Mouse (Mus musculus): ENCODE results near the gene Dact3. TPM values are rescaled to one million over a fixed set of nuclear protein-coding genes. Genes with fewer than 3 reads are reported as not detected.

Gene Dact3
- total RNA-seq, 1 experiment, result 4.5 TPM

DNA sequence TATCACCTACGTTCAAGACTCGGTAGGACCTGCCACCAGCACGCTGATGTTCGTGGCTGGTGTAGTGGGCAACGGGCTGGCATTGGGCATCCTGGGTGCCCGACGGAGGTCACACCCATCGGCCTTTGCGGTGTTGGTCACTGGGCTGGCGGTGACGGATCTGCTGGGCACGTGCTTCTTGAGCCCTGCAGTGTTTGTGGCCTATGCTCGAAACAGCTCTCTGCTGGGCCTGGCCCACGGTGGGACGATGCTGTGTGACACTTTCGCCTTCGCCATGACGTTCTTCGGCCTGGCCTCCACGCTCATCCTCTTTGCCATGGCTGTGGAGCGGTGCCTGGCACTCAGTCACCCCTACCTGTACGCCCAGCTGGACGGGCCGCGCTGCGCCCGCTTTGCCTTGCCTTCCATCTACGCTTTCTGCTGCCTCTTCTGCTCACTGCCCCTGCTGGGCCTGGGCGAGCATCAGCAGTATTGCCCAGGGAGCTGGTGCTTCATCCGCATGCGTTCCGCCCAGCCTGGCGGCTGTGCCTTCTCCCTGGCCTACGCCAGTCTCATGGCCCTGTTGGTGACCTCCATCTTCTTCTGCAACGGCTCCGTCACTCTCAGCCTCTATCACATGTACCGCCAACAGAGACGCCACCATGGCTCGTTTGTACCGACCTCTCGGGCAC lies 31.9 kb downstream of the Dact3 start:
- H3K9ac ChIP-seq (ENCODE audit: insufficient read depth, low read depth, low read length, poor library complexity, severe bottlenecking), result peak overlapping the region; percentile 39; the same call in 1 of the 2 replicates
- no peak for DNase-seq (ENCODE audit: low read depth, low spot score)
- no peaks in the 10 kb centered on the region for H3K36me3 ChIP-seq (ENCODE audit: control insufficient read depth, insufficient read depth, low read length, poor library complexity, severe bottlenecking)
- no peak overlapping the region for H3K27ac ChIP-seq (ENCODE audit: insufficient read depth, low read depth, low read length, poor library complexity, severe bottlenecking)
- H3K4me3 ChIP-seq (ENCODE audit: insufficient read depth in 1 of 2, low read depth in 1 of 2, low read length in 2 of 2, poor library complexity in 1 of 2, severe bottlenecking in 1 of 2), result peak overlapping the region; percentile 36 to 56; a peak in 2 of 4 replicates
- in situ Hi-C loops (cut with MboI; ENCODE audit: low sequenced_read_pairs in 2 of 2, unreplicated experiment in 2 of 2), result loop anchor here in 1 of 2 experiments (25.0 kb wide), 1 partner anchor 95 kb away; the partner anchor contains the start of genes Fkrp and Strn4
- H3K9me3 ChIP-seq (ENCODE audit: control insufficient read depth, insufficient read depth, low read depth, low read length), result no peaks in the 10 kb centered on the region
- peaks cover 0 to 23% of the 10 kb centered on the region in 2 experiments; a peak in 1 of 4 replicates for H3K4me1 ChIP-seq (ENCODE audit: control insufficient read depth in 2 of 2, insufficient read depth in 2 of 2, low read length in 2 of 2, poor library complexity in 1 of 2)
- TF ChIP-seq ZNF384 (IDR thresholded peaks at IDR 0.05; ENCODE audit: low read depth, low read length) (no peak), ZC3H11A (IDR thresholded peaks at IDR 0.05; ENCODE audit: borderline replicate concordance, low read depth, low read length) (no peak), CHD2 (IDR thresholded peaks at IDR 0.05; ENCODE audit: low read depth, low read length) (no peak), MAFK (IDR thresholded peaks at IDR 0.05; ENCODE audit: insufficient read depth, low read depth, low read length) (no peak), HCFC1 (IDR thresholded peaks at IDR 0.05; ENCODE audit: borderline replicate concordance, insufficient read depth, low read length) (no peak)

GRCm38 (mm10) chr7:16907842-16908241 lies 32.7 kb downstream of the Dact3 start:
- Histone ChIP-seq H3K36me3 (ENCODE audit: control insufficient read depth, insufficient read depth, low read length, poor library complexity, severe bottlenecking) (no peaks in the 10 kb centered on the region), H3K4me3 (ENCODE audit: insufficient read depth in 1 of 2, low read depth in 1 of 2, low read length in 2 of 2, poor library complexity in 1 of 2, severe bottlenecking in 1 of 2) (no peak overlapping the region), H3K27ac (ENCODE audit: insufficient read depth, low read depth, low read length, poor library complexity, severe bottlenecking) (no peak overlapping the region), H3K9me3 (ENCODE audit: control insufficient read depth, insufficient read depth, low read depth, low read length) (no peaks in the 10 kb centered on the region), H3K9ac (ENCODE audit: insufficient read depth, low read depth, low read length, poor library complexity, severe bottlenecking) (no peak overlapping the region), H3K4me1 (ENCODE audit: control insufficient read depth in 2 of 2, insufficient read depth in 2 of 2, low read length in 2 of 2, poor library complexity in 1 of 2) (peaks cover 0 to 21% of the 10 kb centered on the region in 2 experiments; a peak in 1 of 4 replicates)
- in situ Hi-C loops (cut with MboI; ENCODE audit: low sequenced_read_pairs in 2 of 2, unreplicated experiment in 2 of 2), result loop anchor here in 1 of 2 experiments (25.0 kb wide), 1 partner anchor 96 kb away; the partner anchor contains the start of genes Fkrp and Strn4
- DNase-seq (ENCODE audit: low read depth, low spot score), result no peak
- no peak for TF ChIP-seq ZNF384 (IDR thresholded peaks at IDR 0.05; ENCODE audit: low read depth, low read length)

DNA sequence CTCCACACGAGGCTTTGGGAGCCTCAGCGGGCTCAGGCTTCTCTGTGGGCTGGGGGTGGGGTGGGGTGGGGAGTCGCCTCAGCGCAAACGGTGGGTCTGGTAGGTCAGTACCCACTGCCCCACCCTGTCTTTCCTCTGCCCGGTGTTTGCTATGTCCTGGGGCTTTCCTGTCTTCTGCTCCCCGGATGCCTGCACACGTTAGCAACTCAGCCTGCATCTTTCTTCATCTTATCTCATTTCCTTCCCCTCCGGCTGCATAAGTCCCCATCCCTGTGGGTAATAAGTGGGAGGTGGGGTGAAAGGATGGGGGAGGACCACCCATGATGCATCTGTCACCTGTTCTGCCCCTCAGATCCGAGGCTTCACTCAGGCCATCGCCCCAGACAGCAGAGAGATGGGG lies 33.2 kb downstream of the Dact3 start:
- Histone ChIP-seq H3K36me3 (ENCODE audit: control insufficient read depth, insufficient read depth, low read length, poor library complexity, severe bottlenecking) (no peaks in the 10 kb centered on the region), H3K9me3 (ENCODE audit: control insufficient read depth, insufficient read depth, low read depth, low read length) (no peaks in the 10 kb centered on the region), H3K27ac (ENCODE audit: insufficient read depth, low read depth, low read length, poor library complexity, severe bottlenecking) (no peak overlapping the region), H3K4me1 (ENCODE audit: control insufficient read depth in 2 of 2, insufficient read depth in 2 of 2, low read length in 2 of 2, poor library complexity in 1 of 2) (peaks cover 0 to 21% of the 10 kb centered on the region in 2 experiments; a peak in 1 of 4 replicates), H3K9ac (ENCODE audit: insufficient read depth, low read depth, low read length, poor library complexity, severe bottlenecking) (no peak overlapping the region), H3K4me3 (ENCODE audit: insufficient read depth in 1 of 2, low read depth in 1 of 2, low read length in 2 of 2, poor library complexity in 1 of 2, severe bottlenecking in 1 of 2) (no peak overlapping the region)
- in situ Hi-C loops (cut with MboI; ENCODE audit: low sequenced_read_pairs in 2 of 2, unreplicated experiment in 2 of 2), result loop anchor here in 1 of 2 experiments (25.0 kb wide), 1 partner anchor 96 kb away; the partner anchor contains the start of genes Fkrp and Strn4
- TF ChIP-seq CHD2 (IDR thresholded peaks at IDR 0.05; ENCODE audit: low read depth, low read length) (no peak), ZC3H11A (IDR thresholded peaks at IDR 0.05; ENCODE audit: borderline replicate concordance, low read depth, low read length) (no peak), HCFC1 (IDR thresholded peaks at IDR 0.05; ENCODE audit: borderline replicate concordance, insufficient read depth, low read length) (no peak), ZNF384 (IDR thresholded peaks at IDR 0.05; ENCODE audit: low read depth, low read length) (no peak), MAFK (IDR thresholded peaks at IDR 0.05; ENCODE audit: insufficient read depth, low read depth, low read length) (no peak)
- DNase-seq (ENCODE audit: low read depth, low spot score), result no peak

DNA sequence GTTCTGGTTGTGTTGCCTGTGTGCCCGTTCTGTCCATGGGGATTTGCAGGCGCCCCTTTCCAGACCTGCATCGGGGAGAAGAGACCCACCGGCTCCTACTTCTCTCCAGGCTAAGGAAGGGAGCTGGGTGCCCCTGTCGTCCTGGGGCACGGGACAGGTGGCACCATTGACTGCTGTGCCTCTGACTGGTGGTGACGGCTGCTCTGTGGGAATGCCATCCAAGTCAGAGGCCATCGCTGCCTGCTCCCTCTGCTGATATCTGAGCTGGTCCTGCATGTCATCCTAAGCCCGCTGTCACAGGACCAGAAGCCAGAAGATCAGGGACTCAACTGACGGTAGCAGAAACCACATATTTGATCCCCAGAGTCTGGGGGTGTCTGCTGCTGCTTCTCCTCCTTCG lies 33.7 kb downstream of the Dact3 start:
- H3K27ac ChIP-seq (ENCODE audit: insufficient read depth, low read depth, low read length, poor library complexity, severe bottlenecking), result no peak overlapping the region
- H3K9ac ChIP-seq (ENCODE audit: insufficient read depth, low read depth, low read length, poor library complexity, severe bottlenecking), result no peak overlapping the region
- TF ChIP-seq MAFK (IDR thresholded peaks at IDR 0.05; ENCODE audit: insufficient read depth, low read depth, low read length) (no peak), CHD2 (IDR thresholded peaks at IDR 0.05; ENCODE audit: low read depth, low read length) (no peak), ZC3H11A (IDR thresholded peaks at IDR 0.05; ENCODE audit: borderline replicate concordance, low read depth, low read length) (no peak), ZNF384 (IDR thresholded peaks at IDR 0.05; ENCODE audit: low read depth, low read length) (no peak), HCFC1 (IDR thresholded peaks at IDR 0.05; ENCODE audit: borderline replicate concordance, insufficient read depth, low read length) (no peak)

More for the DNA sequence above, 33.7 kb downstream of the Dact3 start:
- no peaks in the 10 kb centered on the region for H3K36me3 ChIP-seq (ENCODE audit: control insufficient read depth, insufficient read depth, low read length, poor library complexity, severe bottlenecking)
- no peaks in the 10 kb centered on the region for H3K9me3 ChIP-seq (ENCODE audit: control insufficient read depth, insufficient read depth, low read depth, low read length)
- H3K4me3 ChIP-seq (ENCODE audit: insufficient read depth in 1 of 2, low read depth in 1 of 2, low read length in 2 of 2, poor library complexity in 1 of 2, severe bottlenecking in 1 of 2), result no peak overlapping the region
- DNase-seq (ENCODE audit: low read depth, low spot score), result no peak
- in situ Hi-C loops (cut with MboI; ENCODE audit: low sequenced_read_pairs in 2 of 2, unreplicated experiment in 2 of 2), result loop anchor here in 1 of 2 experiments (25.0 kb wide), 1 partner anchor 97 kb away; the partner anchor contains the start of genes Fkrp and Strn4
- H3K4me1 ChIP-seq (ENCODE audit: control insufficient read depth in 2 of 2, insufficient read depth in 2 of 2, low read length in 2 of 2, poor library complexity in 1 of 2), result peaks cover 0 to 19% of the 10 kb centered on the region in 2 experiments; a peak in 1 of 4 replicates
